Mouse (Mus musculus) gastrocnemius, adult 2 months (tissue): ENCODE results near the gene Plac8. TPM values are rescaled to one million over a fixed set of nuclear protein-coding genes. Genes with fewer than 3 reads are reported as not detected.

ENCODE experiments used
- DNase-seq: peaks from one replicate; pipeline ENCODE4 v3.0.0; 2022
- H3K27ac ChIP-seq: fragments of 200-600 bp; 2 replicates; pipeline ENCODE4 v1.8.1; 2022; ENCODE audit warnings: mild to moderate bottlenecking
- H3K4me3 ChIP-seq: fragments of 200-600 bp; 2 replicates; pipeline ENCODE4 v1.8.1; 2022; ENCODE audit warnings: mild to moderate bottlenecking, moderate library complexity
- CTCF ChIP-seq: fragments of 200-600 bp; IDR thresholded peaks from 2 replicates; pipeline ENCODE4 v1.8.1; 2022; ENCODE audit warnings: antibody characterized with exemption, mild to moderate bottlenecking, moderate library complexity
- intact Hi-C: fragments of 180-260 bp; cut with DNase I; formaldehyde crosslinking; loops from one replicate; pipeline ENCODE4 v1.15.1; 2025
- total RNA-seq, 2 experiments: library from RNA; stranded (reverse); gene quantifications; 2 replicates each; pipeline ENCODE4 v1.2.3; 2021

Gene Plac8
- total RNA-seq, 2 experiments from 2014 or later = not detected

DNA sequence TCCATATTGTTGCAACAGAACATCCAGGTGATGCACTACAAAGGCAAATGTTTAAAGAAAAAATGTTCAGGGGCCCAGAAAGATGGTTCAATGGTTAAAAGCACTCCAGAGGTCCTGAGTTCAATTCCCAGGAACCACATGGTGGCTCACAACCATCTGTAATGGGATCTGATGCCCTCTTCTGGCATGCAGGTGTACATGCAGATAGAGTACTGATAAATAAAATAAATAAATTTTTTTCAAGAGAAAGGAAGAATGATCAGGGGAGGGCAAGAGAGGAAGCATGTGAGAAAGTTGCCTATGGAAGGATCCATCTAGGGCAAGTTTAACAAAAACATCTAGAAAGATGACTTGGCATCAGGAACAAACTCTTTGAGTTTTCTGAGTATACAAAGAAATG is 59.5 kb downstream of the Plac8 start:
- TF ChIP-seq CTCF = no peak; the same call in 1 of the 2 replicates
- intact Hi-C loops = no loop called here
- no peak overlapping the region for H3K4me3 ChIP-seq
- no peak for DNase-seq
- no peak overlapping the region for H3K27ac ChIP-seq

GRCm38 (mm10) chr5:100509247-100509646 is 62.8 kb downstream of the Plac8 start:
- no peak for DNase-seq
- intact Hi-C loops = no loop called here
- no peak for TF ChIP-seq CTCF
- Histone ChIP-seq H3K27ac (no peak overlapping the region), H3K4me3 (no peak overlapping the region)

Other genes starting within 250 kb of the Plac8 start
- gene Sec31a, start 156.0 kb downstream of the Plac8 start, total RNA-seq = 10 to 100 TPM; 65.4 to 71.0 TPM
- 1 to 10 TPM; 3.2 to 4.9 TPM for gene Lin54, start 71.6 kb downstream of the Plac8 start, total RNA-seq
- 100 to 1,000 TPM; 111 to 121 TPM for gene Cops4, start 53.9 kb downstream of the Plac8 start, total RNA-seq
- gene Coq2, start 102.9 kb upstream of the Plac8 start, total RNA-seq = 10 to 100 TPM; 72.2 to 74.6 TPM
- gene Hpse, start 147.5 kb upstream of the Plac8 start, total RNA-seq = under 1 TPM; 0.20 to 0.45 TPM
- gene Helq, start 226.4 kb upstream of the Plac8 start, total RNA-seq = 1 to 10 TPM; 5.1 to 5.3 TPM
- 10 to 100 TPM; 62.6 to 74.4 TPM for gene Mrps18c, start 226.4 kb upstream of the Plac8 start, total RNA-seq
- gene Abraxas1, start 248.7 kb upstream of the Plac8 start, total RNA-seq = 1 to 10 TPM; 4.3 to 4.4 TPM